9 mouse cellular contexts compared by ENCODE assay signal in the genomic region with DNA sequence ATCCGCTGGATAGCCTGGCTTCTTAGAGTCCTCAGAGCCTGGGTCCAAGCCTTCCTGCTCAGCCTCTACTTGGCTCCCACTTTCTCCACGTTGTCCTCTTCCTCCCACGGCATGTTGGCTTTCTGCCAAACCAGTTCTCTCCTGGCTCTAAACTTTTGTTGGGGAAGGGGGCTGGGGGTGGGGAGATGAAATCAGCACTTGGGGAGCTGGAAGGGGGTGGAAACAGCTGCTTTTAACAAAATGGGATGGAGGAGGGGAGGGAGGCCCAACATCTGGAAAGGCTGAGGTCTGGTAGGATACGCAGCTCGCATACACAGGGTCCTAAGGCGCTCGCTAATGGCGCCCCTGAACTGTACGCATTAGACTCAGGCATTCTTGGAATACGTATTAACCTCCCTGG.
DNase-seq lines count a peak whose midpoint lies in the region; ATAC-seq and TF ChIP-seq lines count a peak whose summit lies in the region.
"Had no signal": no experiment of that assay in that cellular context is flagged by ENCODE, and none has a peak within 500 bp of the region (broad histone marks: within the 10 kb centered on the region; RNA-seq: fewer than 3 reads in every experiment).

No protein-coding gene starts in this region.

- 0 out of 2 replicates have a peak, but pooled peaks have one; percentile 19 for ATAC-seq in kidney, postnatal 0 days (replicated peaks; ENCODE audit: low FRiP score, low read depth)
- ATAC-seq in embryonic facial prominence, embryonic 11.5 days (replicated peaks; ENCODE audit: insufficient number of reproducible peaks, low FRiP score, low TSS enrichment, low read depth): no peak; the same call in 1 of the 2 replicates
- ATAC-seq in heart, embryonic 12.5 days (ENCODE audit: insufficient number of reproducible peaks, low FRiP score): no peak

- peaks cover 31% of the 10 kb centered on the region for H3K4me1 ChIP-seq in kidney, postnatal 0 days (replicated peaks; ENCODE audit: insufficient read depth, low read length)
- no peaks in the 10 kb centered on the region; the same call in 1 of the 2 replicates for H3K4me1 ChIP-seq in embryonic facial prominence, embryonic 11.5 days (ENCODE audit: control insufficient read depth, insufficient read depth, low read length)
- peaks cover 19% of the 10 kb centered on the region for H3K4me1 ChIP-seq in heart, embryonic 12.5 days (replicated peaks)
- H3K4me1 ChIP-seq in liver, adult 2 months (ENCODE audit: control insufficient read depth, insufficient read depth, low read length): peaks cover 21% of the 10 kb centered on the region

- H3K79me2 ChIP-seq in liver, adult 2 months (ENCODE audit: control insufficient read depth, insufficient read depth, low read length): no peaks in the 10 kb centered on the region

- H3K4me2 ChIP-seq in kidney, postnatal 0 days (ENCODE audit: low read length): peak overlapping the region; percentile 2; the same call in 1 of the 2 replicates
- no peak overlapping the region for H3K4me2 ChIP-seq in embryonic facial prominence, embryonic 11.5 days (ENCODE audit: low read depth, low read length)
- H3K4me2 ChIP-seq in heart, embryonic 12.5 days: 0 out of 2 replicates have a peak overlapping the region, but pooled peaks have one; percentile 7

- 42% methylated on average over 10 of the region's 10 CpGs for WGBS in kidney, postnatal 0 days
- 46% methylated on average over 10 of the region's 10 CpGs for WGBS in embryonic facial prominence, embryonic 11.5 days
- 55% methylated on average over 10 of the region's 10 CpGs for WGBS in heart, embryonic 12.5 days
- 66% methylated on average over 10 of the region's 10 CpGs for WGBS in liver, adult 2 months

- peak overlapping the region; percentile 74 for H3K27ac ChIP-seq in kidney, postnatal 0 days
- H3K27ac ChIP-seq in embryonic facial prominence, embryonic 11.5 days (replicated peaks; ENCODE audit: low read depth, low read length): no peak overlapping the region
- peak overlapping the region; percentile 17; the same call in 1 of the 2 replicates for H3K27ac ChIP-seq in heart, embryonic 12.5 days (ENCODE audit: poor library complexity, severe bottlenecking)
- peak overlapping the region; percentile 52 for H3K27ac ChIP-seq in liver, adult 2 months (replicated peaks; ENCODE audit: insufficient read depth, low read depth, low read length)
- H3K27ac ChIP-seq: liver, embryonic 14.5 days had no signal

- no peak overlapping the region for H3K4me3 ChIP-seq in kidney, postnatal 0 days (replicated peaks; ENCODE audit: low read depth, low read length)
- no peak overlapping the region for H3K4me3 ChIP-seq in embryonic facial prominence, embryonic 11.5 days (ENCODE audit: low read depth, low read length)
- no peak overlapping the region for H3K4me3 ChIP-seq in heart, embryonic 12.5 days
- no peak overlapping the region for H3K4me3 ChIP-seq in liver, adult 2 months (ENCODE audit: insufficient read depth, low read depth, low read length)

- H3K36me3 ChIP-seq in kidney, postnatal 0 days (ENCODE audit: insufficient read depth, low read length): no peaks in the 10 kb centered on the region
- H3K36me3 ChIP-seq in embryonic facial prominence, embryonic 11.5 days (replicated peaks; ENCODE audit: control insufficient read depth, insufficient read depth, low read depth, low read length): no peaks in the 10 kb centered on the region
- H3K36me3 ChIP-seq in heart, embryonic 12.5 days: no peaks in the 10 kb centered on the region
- no peaks in the 10 kb centered on the region for H3K36me3 ChIP-seq in liver, adult 2 months (ENCODE audit: control insufficient read depth, insufficient read depth, low read length)

- TF ChIP-seq CTCF in kidney, postnatal 0 days (IDR thresholded peaks at IDR 0.05; ENCODE audit: low read depth): no peak
- TF ChIP-seq CTCF in liver, adult 2 months (IDR thresholded peaks at IDR 0.05; ENCODE audit: low read depth, low read length): no peak

- H3K9me3 ChIP-seq in kidney, postnatal 0 days (replicated peaks; ENCODE audit: low read length): no peaks in the 10 kb centered on the region
- no peaks in the 10 kb centered on the region for H3K9me3 ChIP-seq in embryonic facial prominence, embryonic 11.5 days (replicated peaks; ENCODE audit: control insufficient read depth, low read length)
- no peaks in the 10 kb centered on the region for H3K9me3 ChIP-seq in heart, embryonic 12.5 days (replicated peaks)

- no peak overlapping the region for H3K9ac ChIP-seq in kidney, postnatal 0 days (ENCODE audit: low read depth, low read length)
- no peak overlapping the region for H3K9ac ChIP-seq in embryonic facial prominence, embryonic 11.5 days (replicated peaks; ENCODE audit: low read length)
- no peak overlapping the region for H3K9ac ChIP-seq in heart, embryonic 12.5 days
- H3K9ac ChIP-seq in liver, adult 2 months (ENCODE audit: low read depth, low read length): no peak overlapping the region
- H3K9ac ChIP-seq: liver, embryonic 14.5 days had no signal

- peak; percentile 63 for DNase-seq in kidney, postnatal 0 days (ENCODE audit: low spot score)
- DNase-seq in kidney, adult 9 months: no peak
- peak; percentile 60 for DNase-seq in embryonic facial prominence, embryonic 11.5 days (ENCODE audit: low spot score)
- no peak for DNase-seq in liver, adult 2 months (ENCODE audit: extremely low read depth, low read depth, low spot score)
- no peak for DNase-seq in thymus, postnatal 10 days (ENCODE audit: low spot score in 2 of 2)
- no peak for DNase-seq in frontal cortex, postnatal 36 days (ENCODE audit: low spot score in 2 of 2)
- DNase-seq in layer of hippocampus, adult 9-11 months: no peak

- no peak for TF ChIP-seq POLR2A in liver, adult 2 months (IDR thresholded peaks at IDR 0.05; ENCODE audit: extremely low read depth, insufficient read depth, low read length)

- H3K27me3 ChIP-seq in kidney, postnatal 0 days (ENCODE audit: insufficient read depth, low read length): no peaks in the 10 kb centered on the region
- H3K27me3 ChIP-seq in embryonic facial prominence, embryonic 11.5 days (ENCODE audit: control insufficient read depth, insufficient read depth, low read length): no peaks in the 10 kb centered on the region
- peaks cover 15% of the 10 kb centered on the region for H3K27me3 ChIP-seq in heart, embryonic 12.5 days (replicated peaks)
- H3K27me3 ChIP-seq in liver, adult 2 months (ENCODE audit: control insufficient read depth, insufficient read depth, low read length): no peaks in the 10 kb centered on the region

Comparison
In these comparisons a context has a peak if more than half of its experiments do, and no peak if none do; other contexts are left out.
1. DNase-seq: peak in kidney, postnatal 0 days (single experiment) and embryonic facial prominence, embryonic 11.5 days (single experiment); none in kidney, adult 9 months (single experiment), liver, adult 2 months (single experiment), thymus, postnatal 10 days (0 of 2), frontal cortex, postnatal 36 days (0 of 2) and layer of hippocampus, adult 9-11 months (single experiment).